Mouse (Mus musculus) erythroblast, embryonic 14.5 days (primary cell): ENCODE data around the gene Plcd1. TPM values are rescaled to one million over a fixed set of nuclear protein-coding genes. Genes with fewer than 3 reads are reported as not detected.

Experiments used
- H3K27me3 ChIP-seq: 2 replicates; pipeline ENCODE4 v1.6.1; 2012; ENCODE audit warnings: inconsistent platforms; ENCODE audit not compliant: control insufficient read depth
- H3K36me3 ChIP-seq: 2 replicates; pipeline ENCODE4 v1.6.1; 2012; ENCODE audit warnings: mild to moderate bottlenecking, inconsistent platforms; ENCODE audit not compliant: control insufficient read depth
- H3K4me1 ChIP-seq: 2 replicates; pipeline ENCODE4 v1.6.1; 2012; ENCODE audit warnings: inconsistent platforms; ENCODE audit not compliant: control insufficient read depth
- H3K4me3 ChIP-seq: replicated peaks from 2 replicates; pipeline ENCODE3; 2012; ENCODE audit warnings: moderate library complexity, mild to moderate bottlenecking, inconsistent platforms
- H3K9me3 ChIP-seq: 2 replicates; pipeline ENCODE4 v1.6.1; 2012; ENCODE audit warnings: low read length, inconsistent platforms, mixed read lengths; ENCODE audit not compliant: control insufficient read depth
- GATA1 ChIP-seq: IDR thresholded peaks from 2 replicates; pipeline ENCODE4 v1.6.1; 2012; ENCODE audit warnings: low read length, inconsistent platforms, mixed read lengths
- TAL1 ChIP-seq: IDR thresholded peaks from 3 replicates; pipeline ENCODE4 v1.6.1; 2012; ENCODE audit warnings: low read length, inconsistent platforms, mixed read lengths
- polyA plus RNA-seq: library from polyadenylated mRNA; stranded (reverse); fragments of >175 nt; gene quantifications from 2 replicates; pipeline ENCODE4 v1.2.3, GENCODE M21; 2012

Plcd1 gene
- polyA plus RNA-seq, 1 experiment: 0.01 TPM

- H3K36me3 ChIP-seq: peaks cover 14% of the 10 kb centered on the region
- no peaks in the 10 kb centered on the region for H3K27me3 ChIP-seq
- no peak overlapping the region for H3K4me3 ChIP-seq
- H3K4me1 ChIP-seq: peaks cover 6% of the 10 kb centered on the region
- TF ChIP-seq GATA1 (no peak), TAL1 (no peak)
- H3K9me3 ChIP-seq: no peaks in the 10 kb centered on the region
Measured at GRCm38 (mm10) chr9:119021731-119022130, 71.6 kb downstream of the Plcd1 start.

Other genes with a start within 250 kb of the Plcd1 start
- gene Ctdspl, start 167.0 kb downstream of the Plcd1 start, polyA plus RNA-seq: 0.14 and 0.23 TPM in 2 replicates
- gene Vill, start 40.7 kb downstream of the Plcd1 start, polyA plus RNA-seq: not detected in 2 replicates
- gene Dlec1, start 9.0 kb upstream of the Plcd1 start, polyA plus RNA-seq: not detected in 2 replicates
- gene Acaa1b, start 63.6 kb upstream of the Plcd1 start, polyA plus RNA-seq: 0.04 TPM in 1 of 2 replicates, not detected in the other
- not detected in 2 replicates for gene Gm47289, start 65.7 kb upstream of the Plcd1 start, polyA plus RNA-seq
- gene Slc22a13, start 115.6 kb upstream of the Plcd1 start, polyA plus RNA-seq: not detected in 2 replicates
- 0.87 and 0.88 TPM in 2 replicates for gene Oxsr1, start 228.9 kb upstream of the Plcd1 start, polyA plus RNA-seq
- gene Acaa1a, start 246.2 kb upstream of the Plcd1 start, polyA plus RNA-seq: 0.79 and 1.7 TPM in 2 replicates
- gene Myd88, start 247.9 kb upstream of the Plcd1 start, polyA plus RNA-seq: 0.63 and 1.7 TPM in 2 replicates